Mouse (Mus musculus): ENCODE measurements around the gene Olfr1360. TPM values are rescaled to one million over a fixed set of nuclear protein-coding genes. Genes with fewer than 3 reads are reported as not detected.

Olfr1360 gene
- polyA plus RNA-seq, 1 experiment from 2014 or later: not detected

- H3K4me2 ChIP-seq: peak overlapping the region; percentile 69
- under 1% methylated on average over 22 of the region's 22 CpGs for WGBS
- no peak for ATAC-seq (ENCODE audit: insufficient read depth, low FRiP score, low read depth)
These were observed 38.1 kb upstream of the Olfr1360 start for GRCm38 (mm10) chr13:21715131-21715863.

GRCm38 (mm10) chr13:21714725-21715124 is 37.5 kb upstream of the Olfr1360 start:
- H3K4me1 ChIP-seq: peaks cover 18% of the 10 kb centered on the region
- under 1% methylated on average over 7 of the region's 7 CpGs for WGBS
- H3K4me3 ChIP-seq (replicated peaks): peak overlapping the region; percentile 46
- peak overlapping the region; percentile 69 for H3K4me2 ChIP-seq
- no peaks in the 10 kb centered on the region for H3K36me3 ChIP-seq
- no peak for ATAC-seq (ENCODE audit: insufficient read depth, low FRiP score, low read depth)
- H3K27me3 ChIP-seq (replicated peaks): no peaks in the 10 kb centered on the region
- H3K9me3 ChIP-seq: no peaks in the 10 kb centered on the region
- H3K9ac ChIP-seq: 0 out of 2 replicates have a peak overlapping the region, but pooled peaks have one; percentile 38
- H3K27ac ChIP-seq: peak overlapping the region; percentile 92

More at GRCm38 (mm10) chr13:21715131-21715863, 38.1 kb upstream of the Olfr1360 start:
- Histone ChIP-seq H3K36me3 (no peaks in the 10 kb centered on the region), H3K4me3 (replicated peaks) (peak overlapping the region; percentile 46), H3K9ac (peak overlapping the region; percentile 38; the same call in 1 of the 2 replicates), H3K9me3 (no peaks in the 10 kb centered on the region), H3K27me3 (replicated peaks) (no peaks in the 10 kb centered on the region), H3K4me1 (peaks cover 18% of the 10 kb centered on the region), H3K27ac (peak overlapping the region; percentile 92)

- Histone ChIP-seq H3K4me2 (peak overlapping the region; percentile 69), H3K9me3 (no peaks in the 10 kb centered on the region), H3K27me3 (replicated peaks) (no peaks in the 10 kb centered on the region), H3K9ac (no peak overlapping the region), H3K27ac (no peak overlapping the region), H3K4me1 (peaks cover 8% of the 10 kb centered on the region), H3K4me3 (replicated peaks) (peak overlapping the region; percentile 46), H3K36me3 (no peaks in the 10 kb centered on the region)
- ATAC-seq (ENCODE audit: insufficient read depth, low FRiP score, low read depth): no peak
- 27% methylated on average over 4 of the region's 4 CpGs for WGBS
These were observed 34.5 kb upstream of the Olfr1360 start for GRCm38 (mm10) chr13:21711698-21712097.

DNA sequence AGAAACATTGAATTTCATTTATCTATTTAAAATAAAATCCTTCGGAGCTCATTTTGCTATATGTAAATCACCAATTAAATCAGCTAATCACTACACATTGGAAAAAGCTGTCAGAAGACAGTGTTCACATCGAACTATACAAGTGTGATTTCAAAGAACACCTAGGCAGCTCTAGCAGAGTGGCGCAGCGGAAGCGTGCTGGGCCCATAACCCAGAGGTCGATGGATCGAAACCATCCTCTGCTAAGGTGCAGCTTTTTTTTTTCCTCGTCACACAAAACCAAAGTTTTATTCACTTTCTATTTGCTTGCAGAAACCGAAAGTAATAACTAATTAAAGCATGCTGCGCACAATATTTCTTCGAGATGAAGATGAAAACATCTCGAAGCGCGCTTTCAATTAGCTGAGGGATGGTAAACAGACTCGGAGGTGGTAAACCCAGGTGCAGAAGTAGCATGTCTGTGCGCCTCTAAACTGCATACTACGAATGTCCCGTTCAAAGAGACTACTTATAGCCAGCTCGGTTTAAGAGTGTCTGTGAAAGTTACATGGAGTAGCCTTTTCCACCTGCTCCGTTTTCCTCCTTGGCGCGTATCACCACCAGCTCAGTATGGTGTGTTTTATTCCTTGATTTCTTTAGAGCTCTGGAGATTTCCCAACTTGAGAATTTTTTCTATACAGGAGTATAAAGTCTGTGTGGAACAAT is 33.8 kb upstream of the Olfr1360 start:
- H3K27me3 ChIP-seq (replicated peaks): no peaks in the 10 kb centered on the region
- no peaks in the 10 kb centered on the region for H3K9me3 ChIP-seq
- H3K4me2 ChIP-seq: peak overlapping the region; percentile 69
- peak overlapping the region; percentile 45 for H3K9ac ChIP-seq
- H3K4me1 ChIP-seq: peaks cover 8% of the 10 kb centered on the region
- peak overlapping the region; percentile 57; the same call in 1 of the 2 replicates for H3K27ac ChIP-seq
- WGBS: 2% methylated on average over 22 of the region's 22 CpGs
- H3K4me3 ChIP-seq (replicated peaks): peak overlapping the region; percentile 46
- H3K36me3 ChIP-seq: no peaks in the 10 kb centered on the region
- ATAC-seq (ENCODE audit: insufficient read depth, low FRiP score, low read depth): peak; percentile 78

DNA sequence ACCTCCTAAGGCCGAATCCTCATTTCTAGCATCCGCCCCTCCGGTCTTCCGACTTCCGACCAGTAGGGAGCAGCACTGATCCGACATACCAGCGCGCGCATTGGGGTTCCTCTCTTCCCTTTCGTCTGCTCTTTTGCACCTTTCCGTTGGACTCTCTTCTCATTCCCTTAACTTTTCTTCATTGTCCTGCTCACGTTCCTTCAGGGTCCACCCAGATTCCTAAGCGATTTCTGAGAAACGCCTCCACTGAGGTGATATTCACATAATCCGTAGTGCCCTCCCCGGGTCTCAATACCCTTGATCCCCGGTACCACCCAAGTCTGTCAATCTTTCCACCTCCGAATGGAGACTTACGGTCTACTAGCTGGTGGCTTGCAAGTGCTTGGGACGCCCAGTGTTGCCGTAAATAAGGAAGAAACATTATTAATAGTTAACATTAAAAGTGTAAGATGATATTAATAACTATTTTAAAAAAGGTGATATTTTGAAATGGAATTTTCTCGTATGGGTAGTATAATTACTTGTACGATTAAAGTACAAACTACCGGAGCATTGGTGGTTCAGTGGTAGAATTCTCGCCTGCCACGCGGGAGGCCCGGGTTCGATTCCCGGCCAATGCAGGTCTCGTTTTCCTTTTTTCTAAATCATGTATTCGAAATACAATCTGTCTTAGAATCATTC is 33.0 kb upstream of the Olfr1360 start:
- Histone ChIP-seq H3K27ac (peak overlapping the region; percentile 89), H3K9me3 (no peaks in the 10 kb centered on the region), H3K9ac (no peak overlapping the region), H3K36me3 (no peaks in the 10 kb centered on the region), H3K4me3 (replicated peaks) (peak overlapping the region; percentile 72), H3K4me1 (peaks cover 4% of the 10 kb centered on the region), H3K27me3 (replicated peaks) (no peaks in the 10 kb centered on the region), H3K4me2 (peak overlapping the region; percentile 40)
- WGBS: 0% methylated on average over 32 of the region's 32 CpGs
- peak; percentile 68 for ATAC-seq (ENCODE audit: insufficient read depth, low FRiP score, low read depth)

DNA sequence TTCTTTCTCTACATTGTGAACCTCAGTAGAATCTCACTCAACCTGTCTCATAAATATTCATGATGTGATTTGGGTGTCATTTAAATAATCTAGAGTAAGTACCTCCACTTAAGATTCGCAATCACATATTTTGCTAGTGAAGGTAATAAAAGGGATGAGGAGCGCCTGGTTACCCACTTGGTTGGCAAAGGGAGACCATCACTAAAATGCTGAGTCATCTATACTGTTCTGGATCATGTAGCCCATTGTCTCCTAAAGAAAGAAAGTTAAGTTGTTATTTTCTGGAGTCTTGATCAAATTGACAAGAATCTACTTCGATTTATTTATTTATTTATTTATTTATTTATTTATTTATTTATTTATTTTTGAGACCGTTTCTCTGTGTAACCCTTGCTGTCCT is 29.5 kb upstream of the Olfr1360 start:
- ATAC-seq (ENCODE audit: insufficient read depth, low FRiP score, low read depth): no peak
- Histone ChIP-seq H3K4me1 (no peaks in the 10 kb centered on the region), H3K9me3 (no peaks in the 10 kb centered on the region), H3K9ac (no peak overlapping the region), H3K4me3 (replicated peaks) (no peak overlapping the region), H3K36me3 (no peaks in the 10 kb centered on the region), H3K4me2 (no peak overlapping the region), H3K27me3 (replicated peaks) (no peaks in the 10 kb centered on the region), H3K27ac (no peak overlapping the region)
- 71% methylated on average over 4 of the region's 4 CpGs for WGBS

DNA sequence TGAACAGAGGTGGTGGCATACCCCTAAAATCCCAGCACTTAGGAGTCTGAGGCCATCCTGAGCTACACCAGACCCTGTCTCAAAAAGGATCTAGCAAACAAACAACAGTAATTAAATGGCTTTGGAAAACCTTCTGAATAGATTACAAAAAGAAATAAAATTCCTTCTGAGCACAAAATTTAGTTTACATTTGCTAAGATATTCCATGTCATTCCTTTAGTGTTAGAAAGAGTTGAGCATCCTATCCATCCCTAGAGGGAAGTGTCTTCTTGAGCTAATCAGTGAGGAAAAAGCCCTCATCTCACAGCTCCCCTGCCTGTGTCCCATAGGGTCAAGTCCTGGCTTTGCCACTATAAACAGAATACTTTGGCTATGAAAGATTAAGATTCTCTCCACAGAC is 20.6 kb upstream of the Olfr1360 start, which contains the start of gene Olfr1359:
Gene Olfr1359 (plus strand): TSS at position 301 of the 400 bp plus-strand sequence.
- H3K4me3 ChIP-seq (replicated peaks): no peak within 1 kb of the TSS

GRCm38 (mm10) chr13:21663286-21663685 is 13.9 kb downstream of the Olfr1360 start, which contains the start of gene Olfr1361:
Gene Olfr1361 (minus strand): TSS chr13:21663386.
- H3K27me3 ChIP-seq (replicated peaks): no peaks in the 10 kb centered on the region
- H3K9me3 ChIP-seq: no peaks in the 10 kb centered on the region
- no peak within 1 kb of the TSS for H3K4me3 ChIP-seq (replicated peaks)
- H3K36me3 ChIP-seq: no peaks in the 10 kb centered on the region
- H3K9ac ChIP-seq: no peak within 1 kb of the TSS
- no peak for ATAC-seq (ENCODE audit: insufficient read depth, low FRiP score, low read depth)
- WGBS: 68% methylated on average over 2 of the region's 2 CpGs
- no peaks in the 10 kb centered on the region for H3K4me1 ChIP-seq
- no peak within 1 kb of the TSS for H3K4me2 ChIP-seq
- no peak within 1 kb of the TSS for H3K27ac ChIP-seq

More for the DNA sequence above, 20.6 kb upstream of the Olfr1360 start, which contains the start of gene Olfr1359:
- Histone ChIP-seq H3K4me2 (no peak within 1 kb of the TSS), H3K27ac (no peak within 1 kb of the TSS), H3K27me3 (replicated peaks) (no peaks in the 10 kb centered on the region), H3K9me3 (no peaks in the 10 kb centered on the region), H3K36me3 (no peaks in the 10 kb centered on the region), H3K4me1 (no peaks in the 10 kb centered on the region), H3K9ac (no peak within 1 kb of the TSS)
- no peak for ATAC-seq (ENCODE audit: insufficient read depth, low FRiP score, low read depth)

- no peak for ATAC-seq (ENCODE audit: insufficient read depth, low FRiP score, low read depth)
- H3K27ac ChIP-seq: no peak within 1 kb of the TSS
- H3K36me3 ChIP-seq: no peaks in the 10 kb centered on the region
- no peaks in the 10 kb centered on the region for H3K27me3 ChIP-seq (replicated peaks)
- no peak within 1 kb of the TSS for H3K4me2 ChIP-seq
- 89% methylated on average over 2 of the region's 2 CpGs for WGBS
- no peaks in the 10 kb centered on the region for H3K4me1 ChIP-seq
- no peak within 1 kb of the TSS for H3K9ac ChIP-seq
- H3K4me3 ChIP-seq (replicated peaks): no peak within 1 kb of the TSS
- no peaks in the 10 kb centered on the region for H3K9me3 ChIP-seq
These were observed 34.8 kb downstream of the Olfr1360 start, which contains the start of gene Olfr11 for GRCm38 (mm10) chr13:21642418-21642817. Gene Olfr11 (minus strand): TSS chr13:21642518.
